Mouse (Mus musculus) adrenal gland, postnatal 36 days (tissue): Measurements from ENCODE around the gene Bcas1. TPM values are rescaled to one million over a fixed set of nuclear protein-coding genes. Genes with fewer than 3 reads are reported as not detected.
"Not testable (repeated sequence)": the region's sequence is repeated elsewhere in the genome, so short reads cannot be mapped to it uniquely, and the experiment has no call there.

Source experiments
- DNase-seq, 2 experiments: peaks; one replicate each; pipeline ENCODE4 v3.0.0; 2021; ENCODE audit warnings: mixed read lengths in 1 of 2
- long read RNA-seq, 2 experiments: library from polyadenylated mRNA; stranded (forward); transcript quantifications; one replicate each; pipeline ENCODE4 v2.0.0; 2021; ENCODE audit warnings: borderline sequencing depth in 2 of 2
- total RNA-seq, 2 experiments: library from RNA; stranded (reverse); gene quantifications; 2 replicates each; pipeline ENCODE4 v1.2.3; 2021

Gene Bcas1
- total RNA-seq, result under 1 TPM; 0.20 to 0.63 TPM
- long read RNA-seq, experiment 1, result 0 reads
- long read RNA-seq, experiment 2, result 0 reads

GRCm38 (mm10) chr2:170427704-170428103 lies at the start of gene Bcas1:
Gene Bcas1 (minus strand): TSS chr2:170427845.
- DNase-seq, result no peak

- DNase-seq, result no peak
Measured at GRCm38 (mm10) chr2:170476643-170477042, 49.0 kb upstream of the Bcas1 start.

- DNase-seq, result peak; percentile 26 to 30
Measured at GRCm38 (mm10) chr2:170476215-170476614, 48.6 kb upstream of the Bcas1 start.

GRCm38 (mm10) chr2:170475164-170475563 lies 47.5 kb upstream of the Bcas1 start:
- no peak for DNase-seq

- DNase-seq, result no peak
Measured at GRCm38 (mm10) chr2:170474125-170474524, 46.5 kb upstream of the Bcas1 start.

- no peak for DNase-seq
Measured at GRCm38 (mm10) chr2:170470591-170470990, 42.9 kb upstream of the Bcas1 start.

GRCm38 (mm10) chr2:170469616-170470308 lies 42.1 kb upstream of the Bcas1 start:
- DNase-seq, result peak; percentile 85 to 87

- DNase-seq, result peak in 1 of 2 experiments; percentile 13
Measured at GRCm38 (mm10) chr2:170468009-170468408, 40.4 kb upstream of the Bcas1 start.

- no peak for DNase-seq
Measured at GRCm38 (mm10) chr2:170464817-170465216, 37.2 kb upstream of the Bcas1 start.

GRCm38 (mm10) chr2:170461652-170462051 lies 34.0 kb upstream of the Bcas1 start:
- no peak for DNase-seq

- DNase-seq, result peak in 1 of 2 experiments; percentile 18
Measured at GRCm38 (mm10) chr2:170459805-170460204, 32.2 kb upstream of the Bcas1 start.

- no peak for DNase-seq
Measured at GRCm38 (mm10) chr2:170459183-170459582, 31.5 kb upstream of the Bcas1 start.

GRCm38 (mm10) chr2:170453809-170454208 lies 26.2 kb upstream of the Bcas1 start:
- not testable (repeated sequence) for DNase-seq

- DNase-seq, result peak; percentile 72 to 76
Measured at GRCm38 (mm10) chr2:170450933-170451332, 23.3 kb upstream of the Bcas1 start.

- no peak for DNase-seq
Measured at GRCm38 (mm10) chr2:170447651-170448050, 20.0 kb upstream of the Bcas1 start.

- peak; percentile 19 to 28 for DNase-seq
Measured at GRCm38 (mm10) chr2:170446843-170447383, 19.3 kb upstream of the Bcas1 start.

GRCm38 (mm10) chr2:170445861-170446260 lies 18.2 kb upstream of the Bcas1 start:
- no peak for DNase-seq

- peak; percentile 45 to 50 for DNase-seq
Measured at GRCm38 (mm10) chr2:170442535-170442934, 14.9 kb upstream of the Bcas1 start.

- DNase-seq, result no peak
Measured at GRCm38 (mm10) chr2:170438782-170439181, 11.1 kb upstream of the Bcas1 start.

GRCm38 (mm10) chr2:170436204-170436603 lies 8.6 kb upstream of the Bcas1 start:
- DNase-seq, result no peak

GRCm38 (mm10) chr2:170432152-170432551 lies 4.5 kb upstream of the Bcas1 start:
- DNase-seq, result no peak

GRCm38 (mm10) chr2:170428966-170429365 lies 1.3 kb upstream of the Bcas1 start:
- DNase-seq, result no peak

- DNase-seq, result no peak
Measured at GRCm38 (mm10) chr2:170424131-170424530, 3.5 kb downstream of the Bcas1 start.

- no peak for DNase-seq
Measured at GRCm38 (mm10) chr2:170421924-170422323, 5.7 kb downstream of the Bcas1 start.
